Mouse (Mus musculus) limb, embryonic 12.5 days (tissue): ENCODE measurements around the gene Sprr2d. TPM values are rescaled to one million over a fixed set of nuclear protein-coding genes. Genes with fewer than 3 reads are reported as not detected.

Experiments used
- ATAC-seq: fragments of 200-750 bp; cut with Nextera tagmentation; 2 replicates; pipeline ENCODE4 v1.8.0; 2017; ENCODE audit warnings: low read depth, moderate TSS enrichment; ENCODE audit not compliant: insufficient number of reproducible peaks, insufficient read depth, low FRiP score, low TSS enrichment
- H3K27ac ChIP-seq: fragments of 300-500 bp; sonication (generic); 2 replicates; pipeline ENCODE4 v1.5.1; 2016; ENCODE audit warnings: mild to moderate bottlenecking, moderate library complexity
- H3K27me3 ChIP-seq: fragments of 300-500 bp; sonication (generic); 2 replicates; pipeline ENCODE4 v1.6.1; 2016; ENCODE audit warnings: mild to moderate bottlenecking, moderate library complexity
- H3K36me3 ChIP-seq: fragments of 300-500 bp; sonication (generic); 2 replicates; pipeline ENCODE4 v1.6.1; 2016; ENCODE audit warnings: mild to moderate bottlenecking, moderate library complexity
- H3K4me1 ChIP-seq: fragments of 300-500 bp; sonication (generic); replicated peaks from 2 replicates; pipeline ENCODE4 v1.6.1; 2016
- H3K4me2 ChIP-seq: fragments of 300-500 bp; sonication (generic); 2 replicates; pipeline ENCODE4 v1.6.1; 2016; ENCODE audit warnings: mild to moderate bottlenecking, moderate library complexity
- H3K4me3 ChIP-seq: fragments of 300-500 bp; sonication (generic); replicated peaks from 2 replicates; pipeline ENCODE4 v1.5.1; 2016; ENCODE audit warnings: mild to moderate bottlenecking
- H3K9ac ChIP-seq: fragments of 300-500 bp; sonication (generic); replicated peaks from 2 replicates; pipeline ENCODE4 v1.6.1; 2016; ENCODE audit warnings: mild to moderate bottlenecking, moderate library complexity
- H3K9me3 ChIP-seq: fragments of 300-500 bp; sonication (generic); 2 replicates; pipeline ENCODE4 v1.6.1; 2016; ENCODE audit warnings: mild to moderate bottlenecking, moderate library complexity
- WGBS: fragments of 180-500 bp; shearing (Covaris S2); methylation state at CpG from one replicate; pipeline ENCODE4 v1.1.7; 2016; 5-methylcytosine and 5-hydroxymethylcytosine counted together
- polyA plus RNA-seq: library from polyadenylated mRNA; unstranded; fragments of >200 nt; fragmentation: Nextera tagmentation; extraction: Ambion mirVana; gene quantifications from 2 replicates; pipeline ENCODE4 v1.2.1, GENCODE M21; 2016

Gene Sprr2d
- polyA plus RNA-seq = not detected in 2 replicates

GRCm38 (mm10) chr3:92338840-92339239, at the start of gene Sprr2d:
Sprr2d (plus strand) TSS chr3:92339140.
- no peak within 1 kb of the TSS for H3K27ac ChIP-seq
- no peaks in the 10 kb centered on the region for H3K36me3 ChIP-seq
- ATAC-seq = no peak
- H3K4me2 ChIP-seq = no peak within 1 kb of the TSS
- no peaks in the 10 kb centered on the region for H3K9me3 ChIP-seq
- no peak within 1 kb of the TSS for H3K9ac ChIP-seq
- H3K4me1 ChIP-seq = no peaks in the 10 kb centered on the region
- no peaks in the 10 kb centered on the region for H3K27me3 ChIP-seq
- no peak within 1 kb of the TSS for H3K4me3 ChIP-seq
- WGBS = 87% methylated on average over 5 of the region's 5 CpGs

DNA sequence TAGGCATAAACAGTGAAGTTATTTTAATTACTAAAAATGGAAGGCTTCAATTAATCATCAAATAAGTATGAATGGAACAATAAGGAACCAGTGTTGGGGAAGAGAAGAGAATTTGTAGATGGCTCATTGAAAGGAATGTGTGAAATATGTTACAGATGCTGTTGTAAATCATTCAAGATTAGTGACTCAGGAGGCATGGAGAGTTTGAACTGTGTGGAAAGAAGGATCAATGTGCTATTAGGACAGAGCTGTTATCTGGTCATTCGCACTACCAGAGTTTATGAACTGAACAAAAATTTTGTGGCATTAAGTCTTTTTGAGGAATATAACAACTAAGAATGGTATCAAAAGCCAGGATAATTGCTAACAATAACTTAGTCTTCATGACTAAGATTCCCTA, 31.5 kb upstream of the Sprr2d start:
- Histone ChIP-seq H3K27me3 (no peaks in the 10 kb centered on the region), H3K9ac (no peak overlapping the region), H3K4me3 (no peak overlapping the region), H3K27ac (no peak overlapping the region), H3K9me3 (no peaks in the 10 kb centered on the region), H3K4me1 (no peaks in the 10 kb centered on the region), H3K4me2 (no peak overlapping the region), H3K36me3 (no peaks in the 10 kb centered on the region)
- WGBS = 77% methylated on average over 1 of the region's 1 CpGs
- no peak for ATAC-seq

DNA sequence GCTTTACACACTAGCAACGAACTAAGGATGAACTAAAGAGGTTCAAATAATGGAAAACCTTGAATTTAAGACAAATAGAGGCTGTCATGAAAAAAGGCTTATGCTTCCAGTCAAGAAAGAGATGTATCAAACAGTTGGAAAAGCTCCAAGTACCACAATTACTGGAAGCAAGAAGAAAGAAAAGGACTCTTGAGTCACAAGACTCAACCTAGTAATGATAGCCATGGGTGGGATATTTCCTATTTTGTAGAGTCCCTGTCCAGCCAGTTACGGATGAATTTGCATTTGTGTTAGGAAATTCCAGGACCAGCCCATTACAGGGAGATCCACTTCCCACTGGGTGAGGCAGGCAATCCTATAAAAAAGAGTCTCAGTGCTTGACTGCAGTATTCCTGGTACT, 22.6 kb upstream of the Sprr2d start, which contains the start of gene Sprr2b:
Gene Sprr2b, plus strand, starts transcription at position 301 of the 400 bp plus-strand sequence.
- Histone ChIP-seq H3K27me3 (no peaks in the 10 kb centered on the region), H3K4me1 (no peaks in the 10 kb centered on the region), H3K4me2 (no peak within 1 kb of the TSS), H3K27ac (no peak within 1 kb of the TSS), H3K9ac (no peak within 1 kb of the TSS), H3K4me3 (no peak within 1 kb of the TSS), H3K36me3 (no peaks in the 10 kb centered on the region), H3K9me3 (no peaks in the 10 kb centered on the region)
- 85% methylated on average over 2 of the region's 2 CpGs for WGBS
- ATAC-seq = no peak

- no peaks in the 10 kb centered on the region for H3K36me3 ChIP-seq
- no peaks in the 10 kb centered on the region for H3K4me1 ChIP-seq
- no peak overlapping the region for H3K27ac ChIP-seq
- no peaks in the 10 kb centered on the region for H3K9me3 ChIP-seq
- H3K9ac ChIP-seq = no peak overlapping the region
- H3K4me3 ChIP-seq = no peak overlapping the region
- WGBS = 76% methylated on average over 2 of the region's 2 CpGs
- H3K27me3 ChIP-seq = no peaks in the 10 kb centered on the region
- no peak for ATAC-seq
- no peak overlapping the region for H3K4me2 ChIP-seq
These were observed 21.6 kb upstream of the Sprr2d start for GRCm38 (mm10) chr3:92317384-92317783.

GRCm38 (mm10) chr3:92336278-92336677, 2.7 kb upstream of the Sprr2d start:
- ATAC-seq = no peak
- Histone ChIP-seq H3K4me1 (no peaks in the 10 kb centered on the region), H3K9ac (no peak overlapping the region), H3K9me3 (no peaks in the 10 kb centered on the region), H3K27me3 (no peaks in the 10 kb centered on the region), H3K36me3 (no peaks in the 10 kb centered on the region), H3K4me3 (no peak overlapping the region), H3K4me2 (no peak overlapping the region), H3K27ac (no peak overlapping the region)
- WGBS = 67% methylated on average over 1 of the region's 1 CpGs

- ATAC-seq = no peak
- Histone ChIP-seq H3K9ac (no peak within 1 kb of the TSS), H3K4me1 (no peaks in the 10 kb centered on the region), H3K36me3 (no peaks in the 10 kb centered on the region), H3K27ac (no peak within 1 kb of the TSS), H3K27me3 (no peaks in the 10 kb centered on the region), H3K4me3 (no peak within 1 kb of the TSS), H3K9me3 (no peaks in the 10 kb centered on the region), H3K4me2 (no peak within 1 kb of the TSS)
- WGBS = 71% methylated on average over 2 of the region's 2 CpGs
These were observed 12.9 kb downstream of the Sprr2d start, which contains the start of gene Sprr2e for GRCm38 (mm10) chr3:92351843-92352242. Sprr2e (plus strand) TSS chr3:92352143.

- H3K4me2 ChIP-seq = no peak overlapping the region
- H3K9ac ChIP-seq = no peak overlapping the region
- H3K4me1 ChIP-seq = no peaks in the 10 kb centered on the region
- H3K27ac ChIP-seq = no peak overlapping the region
- ATAC-seq = no peak
- H3K36me3 ChIP-seq = no peaks in the 10 kb centered on the region
- H3K9me3 ChIP-seq = 0 out of 2 replicates have a peak, but pooled peaks cover 4% of the 10 kb centered on the region
- no peak overlapping the region for H3K4me3 ChIP-seq
- no peaks in the 10 kb centered on the region for H3K27me3 ChIP-seq
These were observed 22.7 kb downstream of the Sprr2d start for GRCm38 (mm10) chr3:92361619-92362018.

DNA sequence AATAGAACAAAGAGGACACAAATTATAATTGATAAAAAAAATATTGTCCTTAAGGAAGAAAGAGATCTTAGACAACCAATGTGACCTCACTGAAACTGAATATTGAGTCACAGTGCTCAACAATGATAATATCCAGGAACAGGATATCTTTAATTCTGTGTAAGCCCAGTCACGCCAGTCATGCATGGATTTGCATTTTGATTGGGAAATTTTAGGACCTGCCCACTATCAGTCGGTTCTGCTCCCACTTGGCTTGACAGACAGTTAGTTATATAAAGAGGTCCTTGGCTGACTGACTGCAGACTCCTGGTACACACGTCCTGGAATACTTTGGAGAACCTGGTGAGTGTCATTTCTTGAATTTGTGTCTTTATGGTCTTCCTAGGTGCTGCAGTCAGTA, 25.9 kb downstream of the Sprr2d start, which contains the start of gene Sprr2f:
Gene Sprr2f, plus strand, starts transcription at position 301 of the 400 bp plus-strand sequence.
- 72% methylated on average over 3 of the region's 3 CpGs for WGBS
- H3K36me3 ChIP-seq = no peaks in the 10 kb centered on the region
- no peak within 1 kb of the TSS for H3K4me2 ChIP-seq
- ATAC-seq = no peak
- no peak within 1 kb of the TSS for H3K27ac ChIP-seq
- H3K27me3 ChIP-seq = no peaks in the 10 kb centered on the region
- no peak within 1 kb of the TSS for H3K4me3 ChIP-seq
- no peaks in the 10 kb centered on the region for H3K9me3 ChIP-seq
- H3K4me1 ChIP-seq = no peaks in the 10 kb centered on the region
- no peak within 1 kb of the TSS for H3K9ac ChIP-seq

GRCm38 (mm10) chr3:92373613-92374012, 34.7 kb downstream of the Sprr2d start:
- no peak for ATAC-seq
- 75% methylated on average over 2 of the region's 2 CpGs for WGBS
- H3K27ac ChIP-seq = no peak overlapping the region

GRCm38 (mm10) chr3:92385385-92385784, 46.4 kb downstream of the Sprr2d start, which contains the start of gene Sprr2h:
Sprr2h (plus strand) TSS chr3:92385685.
- Histone ChIP-seq H3K4me1 (no peaks in the 10 kb centered on the region), H3K4me2 (no peak within 1 kb of the TSS), H3K9ac (no peak within 1 kb of the TSS), H3K9me3 (no peaks in the 10 kb centered on the region), H3K36me3 (no peaks in the 10 kb centered on the region), H3K4me3 (no peak within 1 kb of the TSS), H3K27me3 (no peaks in the 10 kb centered on the region), H3K27ac (no peak within 1 kb of the TSS)
- ATAC-seq = no peak
- WGBS = 78% methylated on average over 1 of the region's 1 CpGs

More at GRCm38 (mm10) chr3:92373613-92374012, 34.7 kb downstream of the Sprr2d start:
- H3K4me1 ChIP-seq = no peaks in the 10 kb centered on the region
- H3K9ac ChIP-seq = no peak overlapping the region
- H3K36me3 ChIP-seq = no peaks in the 10 kb centered on the region
- no peak overlapping the region for H3K4me2 ChIP-seq
- no peak overlapping the region for H3K4me3 ChIP-seq
- H3K9me3 ChIP-seq = no peaks in the 10 kb centered on the region
- no peaks in the 10 kb centered on the region for H3K27me3 ChIP-seq
